Mouse (Mus musculus): ENCODE data around the gene Smarcd1.

The Smarcd1 gene

DNA sequence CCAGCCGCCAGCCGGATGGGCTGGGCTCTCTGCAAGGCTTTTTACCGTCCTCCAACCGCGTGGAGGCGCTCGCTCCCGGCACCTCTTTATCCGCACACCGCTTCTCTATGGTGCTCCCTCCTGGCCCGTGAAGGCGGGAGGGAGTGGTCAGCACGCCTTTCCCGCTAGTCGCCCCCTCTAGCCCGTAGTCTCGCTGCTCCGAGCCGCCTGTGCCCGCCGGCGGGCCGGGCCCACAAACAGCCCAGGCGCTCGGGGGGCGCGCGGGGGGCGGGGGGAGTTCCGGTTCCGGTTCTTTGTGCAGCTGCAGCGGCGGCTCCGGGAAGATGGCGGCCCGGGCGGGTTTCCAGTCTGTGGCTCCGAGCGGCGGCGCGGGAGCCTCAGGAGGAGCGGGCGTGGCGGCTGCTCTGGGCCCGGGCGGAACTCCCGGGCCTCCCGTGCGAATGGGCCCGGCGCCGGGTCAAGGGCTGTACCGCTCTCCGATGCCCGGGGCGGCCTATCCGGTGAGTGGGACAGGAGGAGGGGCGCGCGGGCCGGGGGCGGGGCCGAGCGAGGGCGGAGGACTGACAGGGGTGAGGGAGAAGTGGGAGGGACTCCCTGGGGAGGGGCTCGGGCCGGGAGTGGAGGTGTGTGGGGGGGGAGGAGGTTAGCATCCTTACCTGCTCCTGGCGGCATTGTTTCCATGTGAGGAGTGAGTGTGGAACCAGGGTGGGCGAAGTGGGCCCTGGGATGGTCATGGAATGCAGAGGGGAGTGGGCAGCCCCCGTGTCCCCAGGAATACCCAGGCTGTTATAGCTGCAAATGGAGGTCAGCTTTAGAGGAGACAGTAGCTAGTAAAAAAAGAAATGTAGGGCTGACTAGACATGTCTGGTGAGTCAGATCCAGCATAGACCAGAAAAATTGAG is at the start of gene Smarcd1:
Gene Smarcd1 (plus strand): TSS at position 131 of the 902 bp plus-strand sequence.
- DNase-seq (ENCODE audit: low spot score in 2 of 2) = peak; percentile 91 to 95

DNA sequence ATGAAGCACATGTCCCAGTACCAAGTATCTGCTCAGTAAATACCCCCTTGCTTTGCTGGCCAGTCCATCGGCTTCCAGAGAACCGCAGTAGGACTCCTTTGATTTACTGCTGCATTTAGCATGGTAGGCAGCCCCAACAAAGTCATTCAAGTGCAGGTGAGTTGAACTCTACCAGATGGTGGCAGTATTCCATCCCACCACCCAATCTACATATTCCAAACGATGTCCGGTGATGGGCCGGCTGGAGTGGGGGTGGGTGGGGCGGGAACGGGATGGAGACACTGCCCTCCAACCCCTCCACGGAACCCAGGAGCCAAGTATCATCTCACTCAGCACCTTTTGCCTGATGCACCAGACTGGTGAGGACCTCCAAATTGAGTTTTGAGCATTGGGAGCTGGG is 48.6 kb upstream of the Smarcd1 start:
- no peak for DNase-seq (ENCODE audit: low spot score in 2 of 2)

DNA sequence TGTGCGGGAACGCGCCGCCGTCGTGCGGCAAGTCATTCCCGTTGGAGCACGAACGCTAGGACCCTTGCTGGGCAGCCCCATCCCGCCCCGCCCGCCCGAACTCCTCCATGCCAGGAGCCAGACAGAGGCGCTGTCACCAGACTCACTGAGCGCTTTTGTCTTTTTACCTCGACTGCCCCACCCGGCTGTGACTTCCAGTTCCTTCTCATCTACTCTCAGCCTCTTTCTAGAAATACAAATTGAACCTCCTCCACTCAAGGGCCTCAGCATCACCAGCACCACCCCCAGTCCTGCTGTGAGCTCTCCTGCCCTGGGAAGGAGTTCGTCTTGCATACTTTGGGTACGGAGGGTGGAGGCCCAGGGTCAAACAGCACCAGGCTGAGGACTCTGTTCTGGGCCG is 48.1 kb upstream of the Smarcd1 start:
- DNase-seq (ENCODE audit: low spot score in 2 of 2) = no peak

DNA sequence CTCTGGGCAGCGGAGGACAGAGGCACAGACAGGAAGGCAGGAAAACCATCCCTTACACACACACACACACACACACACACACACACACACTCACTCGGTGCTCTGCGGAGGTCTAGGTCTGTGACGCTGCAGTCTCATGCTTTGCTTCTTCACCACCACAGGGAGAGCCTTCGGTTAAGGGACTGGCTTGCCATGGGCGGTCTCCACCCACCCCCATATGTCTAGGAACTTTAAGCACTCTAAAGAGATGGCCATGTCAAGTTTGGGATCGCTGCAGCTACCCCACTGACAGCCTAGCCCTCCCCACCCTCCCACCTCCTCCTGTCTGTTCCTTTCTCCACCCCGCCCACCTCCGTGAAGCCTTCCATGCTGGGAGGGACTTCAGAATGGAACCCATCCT is 46.0 kb upstream of the Smarcd1 start:
- DNase-seq (ENCODE audit: low spot score in 2 of 2) = no peak

DNA sequence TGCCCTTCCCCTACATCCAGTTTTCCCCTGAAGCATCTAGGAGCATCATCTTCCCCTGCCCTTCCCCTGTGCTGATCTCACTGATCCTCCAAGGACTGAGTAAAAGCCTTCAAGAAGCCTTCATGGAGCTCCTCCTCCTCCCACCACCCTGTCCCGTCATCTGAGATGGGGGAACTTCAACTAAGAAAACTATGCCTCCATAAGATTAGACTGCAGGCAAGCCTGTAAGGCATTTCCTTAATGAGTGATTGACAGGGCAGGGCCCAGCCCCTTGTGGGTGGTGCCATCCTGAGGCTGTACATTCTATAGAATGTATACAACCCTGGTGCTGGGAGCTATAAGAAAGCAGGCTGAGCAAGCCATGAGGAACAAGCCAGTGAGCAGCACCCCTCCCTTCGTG is 43.5 kb upstream of the Smarcd1 start:
- DNase-seq (ENCODE audit: low spot score in 2 of 2) = no peak

DNA sequence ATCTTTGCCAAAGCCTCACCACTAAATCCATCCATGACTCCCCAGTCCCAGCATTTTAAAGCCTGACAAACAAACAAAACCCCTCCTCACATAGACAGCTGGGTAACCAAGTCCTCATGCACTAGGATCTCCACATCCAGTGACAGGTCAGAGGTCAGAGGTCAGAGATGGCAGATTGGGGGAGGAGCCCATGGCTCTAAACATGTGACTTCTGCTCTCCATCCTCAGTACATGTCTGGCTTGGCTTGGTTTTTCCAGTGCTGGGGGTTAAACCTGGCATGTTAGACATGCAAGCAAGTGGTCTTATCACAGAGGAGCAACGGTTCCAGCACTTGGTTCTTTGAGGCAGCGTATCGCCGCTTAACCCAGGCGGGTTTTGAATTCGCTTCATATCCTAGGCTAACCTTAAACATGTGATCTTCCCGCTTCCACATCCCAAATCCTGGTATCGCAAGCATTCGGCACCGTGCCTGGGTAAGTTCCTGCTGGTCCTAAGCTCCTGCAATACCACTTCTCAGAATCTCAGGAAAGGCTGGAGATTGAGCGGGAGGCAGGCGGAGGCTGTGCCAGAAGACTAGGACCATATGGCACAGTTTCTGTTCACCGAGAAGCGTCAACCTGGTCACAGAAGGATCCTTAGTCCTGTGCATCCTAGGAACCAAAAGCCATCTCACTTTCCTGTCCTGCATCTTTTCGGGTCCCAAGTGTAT is 40.7 kb upstream of the Smarcd1 start:
- no peak for DNase-seq (ENCODE audit: low spot score in 2 of 2)

DNA sequence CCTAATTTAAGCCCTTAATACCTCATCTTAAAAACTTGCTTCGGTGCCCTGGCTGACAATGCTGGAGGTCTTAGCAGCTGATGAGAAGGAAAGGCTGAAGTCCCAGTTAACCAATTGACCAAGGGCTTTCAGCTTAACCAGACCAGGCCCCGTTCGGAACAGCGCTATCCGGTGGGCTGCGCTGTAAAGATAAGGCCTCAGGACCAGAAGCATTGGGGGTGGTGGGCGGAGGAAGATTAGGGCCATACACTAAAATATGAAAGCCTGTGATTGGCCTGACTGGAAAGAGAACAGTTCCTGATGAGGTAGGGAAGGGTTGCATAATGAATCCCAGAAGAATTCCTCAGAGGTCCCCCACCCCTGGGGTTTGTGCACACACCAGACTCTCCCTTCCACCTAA is 39.6 kb upstream of the Smarcd1 start:
- DNase-seq (ENCODE audit: low spot score in 2 of 2) = no peak

DNA sequence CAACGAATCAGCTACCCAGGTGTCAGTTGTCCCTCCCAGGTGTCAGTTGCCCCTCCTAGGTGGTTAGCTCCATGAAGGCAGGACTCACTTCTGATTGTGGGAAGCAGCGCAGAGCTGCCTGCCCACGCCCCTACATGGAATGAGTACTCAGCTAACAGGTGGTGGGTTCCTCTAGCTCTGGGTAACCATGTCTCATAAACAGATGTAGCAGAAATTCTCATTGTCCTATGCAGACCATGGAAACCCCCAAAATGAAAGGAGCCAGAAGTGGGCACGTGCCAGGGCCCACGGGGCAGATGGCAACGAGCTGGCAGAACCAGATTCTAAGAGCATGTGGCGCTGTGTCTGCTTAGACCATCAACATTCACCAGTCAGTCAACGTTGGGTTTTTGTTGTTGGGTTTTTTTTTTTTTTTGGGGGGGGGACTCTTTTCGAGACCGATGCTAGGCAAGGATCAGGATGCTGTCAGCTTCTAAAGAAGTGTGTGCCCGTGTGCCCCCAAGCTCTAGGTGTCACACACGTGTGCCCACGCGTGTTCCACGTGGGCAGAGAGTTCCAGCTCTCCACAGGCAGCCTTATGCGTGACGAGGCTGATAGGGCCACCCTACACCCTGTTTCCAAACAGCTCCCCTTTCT is 37.8 kb upstream of the Smarcd1 start:
- DNase-seq (ENCODE audit: low spot score in 2 of 2) = peak in 1 of 2 experiments; percentile 69

DNA sequence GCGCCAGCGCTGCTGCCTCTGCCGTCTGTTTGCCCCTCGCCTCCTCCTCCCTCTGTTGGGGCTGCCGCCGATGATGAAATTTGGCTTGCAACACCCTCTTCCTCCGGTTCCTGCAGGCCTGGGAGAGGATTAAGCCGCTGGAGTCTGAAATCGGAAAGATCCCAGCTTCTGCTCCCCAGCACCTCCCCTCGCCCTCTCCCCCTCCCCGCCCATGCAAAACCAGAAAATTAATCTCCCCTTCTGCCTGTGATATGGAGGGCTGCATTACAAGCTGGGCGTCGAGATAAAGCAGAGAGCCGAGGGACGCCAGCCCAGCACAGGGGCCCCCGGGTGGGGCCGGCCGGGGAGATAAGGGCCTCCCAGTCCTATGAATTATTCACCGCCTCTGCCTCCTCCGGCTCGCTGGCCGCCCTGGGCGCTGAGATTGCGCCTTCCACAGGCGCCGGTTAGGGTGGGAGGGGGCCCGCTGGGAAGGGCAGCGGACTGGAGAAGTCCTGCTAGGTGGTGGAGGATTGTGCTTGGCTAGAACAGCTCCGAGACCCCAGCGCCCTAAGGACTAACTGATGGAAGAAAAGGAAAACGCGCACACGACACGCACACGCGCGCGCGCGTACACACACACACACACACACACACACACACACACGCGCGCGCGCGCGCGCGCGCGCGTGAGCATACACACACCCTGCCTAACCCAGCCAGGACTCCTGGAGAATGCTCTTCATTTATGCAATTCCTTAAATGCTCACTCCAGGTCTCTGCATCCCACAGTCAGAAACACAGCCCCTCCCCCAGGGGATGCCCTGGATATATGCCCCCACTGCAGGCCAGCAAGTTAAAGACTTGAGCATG is 37.1 kb upstream of the Smarcd1 start:
- peak in 1 of 2 experiments; percentile 57 for DNase-seq (ENCODE audit: low spot score in 2 of 2)

DNA sequence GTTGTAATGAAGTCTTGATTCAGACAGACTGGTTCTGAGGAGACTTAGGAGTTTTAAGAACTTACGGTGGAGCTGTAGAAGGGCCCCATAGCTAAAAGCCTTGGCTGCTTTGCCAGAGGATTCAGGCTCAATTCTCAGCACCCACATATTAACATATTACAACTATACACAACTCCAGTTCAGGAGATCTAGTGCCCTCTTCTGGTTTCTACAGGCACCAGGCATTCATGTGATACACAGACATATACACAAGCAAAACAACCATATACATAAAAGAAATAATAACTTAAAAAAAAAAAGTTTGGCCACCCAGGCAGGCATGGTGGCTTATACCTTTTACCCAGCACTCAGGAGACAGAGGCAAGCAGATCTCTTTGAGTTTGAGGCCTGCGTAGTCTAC is 34.4 kb upstream of the Smarcd1 start:
- no peak for DNase-seq (ENCODE audit: low spot score in 2 of 2)

DNA sequence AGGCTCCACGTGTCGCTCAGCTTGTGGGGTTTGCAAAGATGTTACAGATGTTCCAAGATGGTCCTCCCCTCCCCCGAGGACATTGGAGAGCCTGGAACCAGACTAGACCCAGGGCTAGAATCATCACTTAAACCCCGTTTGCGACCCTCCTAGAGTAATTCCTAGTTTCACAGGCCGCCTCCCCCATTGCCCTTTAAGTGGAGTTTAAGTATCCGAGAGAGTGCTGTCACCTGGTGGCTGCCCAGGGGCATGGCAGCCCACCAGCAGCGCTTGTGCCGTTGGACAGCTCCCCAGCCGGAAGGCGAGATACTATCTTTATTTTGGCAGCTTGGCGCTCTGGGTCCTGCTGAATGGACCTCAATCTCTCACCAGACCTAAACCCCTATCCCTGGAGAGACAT is 33.0 kb upstream of the Smarcd1 start:
- DNase-seq (ENCODE audit: low spot score in 2 of 2) = peak in 1 of 2 experiments; percentile 78

DNA sequence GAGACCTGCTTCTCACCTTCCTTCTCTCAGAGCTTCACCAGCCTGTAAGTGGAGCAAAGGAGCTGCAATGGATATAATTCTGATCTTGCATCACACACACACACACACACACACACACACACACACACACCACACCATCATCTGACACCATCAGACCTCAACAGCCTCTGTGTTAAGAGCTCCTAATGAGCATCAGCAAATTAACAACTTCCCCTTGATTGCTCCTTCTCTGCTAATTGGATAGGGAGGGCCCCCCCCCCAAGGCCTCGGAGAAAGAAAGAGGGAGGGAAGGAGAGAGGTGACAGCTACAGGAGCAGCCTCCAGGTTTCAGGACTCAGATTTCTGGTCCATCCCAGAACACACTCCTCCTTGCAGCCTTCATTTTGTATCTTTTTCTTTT is 32.5 kb upstream of the Smarcd1 start:
- no peak for DNase-seq (ENCODE audit: low spot score in 2 of 2)

DNA sequence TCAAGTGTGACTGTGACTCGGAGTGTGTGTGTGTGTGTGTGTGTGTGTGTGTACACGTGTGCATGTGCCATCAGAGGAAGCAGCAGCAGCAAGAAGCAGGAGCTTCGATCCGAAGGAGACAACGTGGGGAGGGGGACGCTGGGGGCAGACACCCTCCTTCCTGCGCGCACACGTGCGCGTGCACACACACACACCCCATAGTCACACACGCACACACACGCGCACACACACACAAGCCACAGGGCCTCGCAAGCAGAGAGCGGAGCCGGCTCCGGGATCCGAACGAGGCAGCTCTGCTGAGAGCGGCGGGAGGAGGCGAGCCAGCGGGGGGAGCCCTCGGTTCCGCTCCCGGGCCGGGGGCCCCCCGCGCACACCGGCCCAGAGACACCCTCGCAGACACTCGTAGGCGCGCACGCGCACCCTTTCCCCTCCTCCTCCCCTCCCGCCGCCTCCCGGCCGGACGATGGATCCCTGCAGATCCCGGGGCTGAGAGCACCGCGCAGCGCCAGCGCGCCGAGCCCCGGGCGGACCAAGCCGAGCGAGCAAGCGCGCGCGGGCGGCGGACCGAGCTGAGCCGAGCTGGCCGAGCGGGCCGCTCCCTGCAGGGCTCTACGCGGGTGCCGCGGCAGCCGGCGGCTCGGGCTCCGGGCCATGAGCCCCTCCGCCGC is 31.6 kb upstream of the Smarcd1 start, which contains the start of gene Asic1:
Gene Asic1 (plus strand): TSS at position 215 of the 668 bp plus-strand sequence.
- DNase-seq (ENCODE audit: low spot score in 2 of 2) = peak; percentile 63 to 70

DNA sequence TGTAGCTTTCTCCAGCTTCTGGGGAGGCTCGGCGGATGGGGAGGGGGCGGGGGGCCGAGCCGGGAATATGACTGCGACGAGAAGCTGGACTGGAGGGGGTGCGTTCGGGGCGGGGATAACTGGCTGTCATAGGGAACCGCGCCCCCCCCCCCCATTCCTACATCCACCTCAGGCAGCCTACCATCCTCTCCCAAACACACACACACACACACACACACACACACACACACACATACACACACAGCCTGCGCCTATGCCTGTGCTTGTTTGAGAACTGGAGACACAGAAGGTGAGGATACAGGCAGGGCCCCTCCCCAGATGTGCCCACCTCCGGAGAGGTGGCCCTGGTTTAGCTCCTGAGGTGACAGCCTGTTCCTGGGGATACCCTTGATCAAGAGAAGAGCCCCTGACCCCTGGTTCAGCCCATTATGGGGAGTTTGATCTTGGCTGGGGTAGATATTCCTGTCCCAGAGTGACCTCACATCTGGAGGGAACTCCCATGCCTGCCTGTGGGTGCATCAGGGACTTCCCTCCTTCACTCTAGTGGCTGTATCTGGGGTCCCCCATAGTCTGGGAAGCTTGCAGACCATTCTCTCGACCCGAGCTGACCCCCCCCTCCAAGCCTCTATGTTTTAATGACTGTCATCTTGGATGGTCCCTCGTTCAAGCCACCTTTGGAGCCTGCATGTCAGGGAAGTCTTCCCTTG is 30.8 kb upstream of the Smarcd1 start:
- no peak for DNase-seq (ENCODE audit: low spot score in 2 of 2)

DNA sequence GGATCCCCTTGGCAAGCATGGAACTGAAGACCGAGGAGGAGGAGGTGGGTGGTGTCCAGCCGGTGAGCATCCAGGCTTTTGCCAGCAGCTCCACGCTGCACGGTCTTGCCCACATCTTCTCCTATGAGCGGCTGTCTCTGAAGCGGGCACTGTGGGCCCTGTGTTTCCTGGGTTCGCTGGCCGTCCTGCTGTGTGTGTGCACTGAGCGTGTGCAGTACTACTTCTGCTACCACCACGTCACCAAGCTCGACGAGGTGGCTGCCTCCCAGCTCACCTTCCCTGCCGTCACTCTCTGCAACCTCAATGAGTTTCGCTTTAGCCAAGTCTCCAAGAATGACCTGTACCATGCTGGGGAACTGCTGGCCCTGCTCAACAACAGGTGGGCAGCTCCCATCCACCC is 30.1 kb upstream of the Smarcd1 start:
- DNase-seq (ENCODE audit: low spot score in 2 of 2) = no peak

DNA sequence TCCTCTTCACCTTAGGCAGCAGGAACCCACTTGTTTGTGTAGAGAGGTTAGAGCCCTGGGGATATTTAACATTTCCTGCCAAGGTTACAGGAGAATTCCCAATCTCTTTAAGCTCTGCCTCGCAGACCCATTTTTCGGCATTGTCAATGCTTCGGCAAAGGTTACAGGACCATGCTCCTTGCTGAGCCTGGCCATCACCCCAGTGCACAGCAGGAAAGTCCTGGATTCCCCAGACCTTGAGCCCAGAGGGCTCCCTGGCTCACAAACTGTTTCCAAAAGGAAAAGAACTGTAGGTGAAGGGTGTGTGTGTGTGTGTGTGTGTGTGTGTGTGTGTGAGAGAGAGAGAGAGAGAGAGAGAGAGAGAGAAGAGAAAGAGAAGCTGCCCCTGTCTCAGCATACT is 27.1 kb upstream of the Smarcd1 start:
- DNase-seq (ENCODE audit: low spot score in 2 of 2) = no peak

DNA sequence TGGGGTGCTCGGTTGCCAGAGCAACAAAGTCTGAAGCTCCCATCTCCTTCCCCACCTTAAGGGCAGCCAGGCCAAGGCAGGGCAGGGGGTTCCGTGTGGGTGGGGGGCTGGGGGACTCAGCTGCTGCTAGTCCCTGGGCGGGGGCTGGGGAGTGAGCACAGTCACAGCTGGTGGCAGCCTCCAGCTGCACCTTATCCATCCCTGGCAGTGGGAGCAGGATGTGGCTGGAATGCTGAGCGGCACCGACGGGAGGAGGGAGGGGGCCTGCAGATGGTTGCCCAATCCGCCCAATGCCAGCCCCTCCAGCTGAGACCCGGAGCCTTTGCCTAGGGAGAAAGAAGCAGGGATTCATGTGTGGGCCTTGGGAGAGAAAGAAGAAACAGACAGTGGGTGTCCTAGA is 24.8 kb upstream of the Smarcd1 start:
- DNase-seq (ENCODE audit: low spot score in 2 of 2) = peak; percentile 44 to 63

DNA sequence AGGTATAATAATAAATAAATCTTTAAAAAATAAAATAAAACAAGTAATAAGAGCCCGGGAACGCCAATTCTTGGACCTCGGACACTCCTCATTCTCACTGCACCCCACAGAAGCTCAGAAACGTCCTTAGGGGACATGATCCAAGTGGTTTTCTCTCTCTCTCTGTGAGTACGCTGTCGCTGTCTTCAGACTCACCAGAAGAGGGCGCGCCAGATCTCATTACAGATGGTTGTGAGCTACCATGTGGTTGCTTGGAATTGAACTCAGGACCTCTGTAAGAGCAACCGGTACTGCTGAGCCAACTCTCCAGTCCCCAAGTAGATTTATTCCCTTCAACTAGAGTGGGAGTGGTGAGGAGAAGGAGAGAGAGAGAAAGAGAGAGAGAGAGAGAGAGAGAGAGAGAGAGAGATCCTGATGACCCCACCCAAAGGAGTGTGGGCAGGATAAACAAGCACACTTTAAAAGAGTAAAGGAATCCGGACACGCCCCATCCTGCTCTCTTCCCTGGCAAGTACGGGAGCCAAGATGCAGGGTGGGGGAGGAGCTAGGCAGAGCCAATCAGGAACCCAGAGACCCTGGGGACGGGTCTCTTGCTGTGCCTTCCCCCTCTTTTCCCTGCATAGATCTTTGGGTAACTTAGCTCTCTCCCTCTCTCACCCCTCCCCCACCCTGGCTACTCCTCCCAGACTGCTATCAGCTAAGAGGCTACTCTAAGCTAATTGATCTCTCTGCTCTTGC is 23.7 kb upstream of the Smarcd1 start:
- no peak for DNase-seq (ENCODE audit: low spot score in 2 of 2)

DNA sequence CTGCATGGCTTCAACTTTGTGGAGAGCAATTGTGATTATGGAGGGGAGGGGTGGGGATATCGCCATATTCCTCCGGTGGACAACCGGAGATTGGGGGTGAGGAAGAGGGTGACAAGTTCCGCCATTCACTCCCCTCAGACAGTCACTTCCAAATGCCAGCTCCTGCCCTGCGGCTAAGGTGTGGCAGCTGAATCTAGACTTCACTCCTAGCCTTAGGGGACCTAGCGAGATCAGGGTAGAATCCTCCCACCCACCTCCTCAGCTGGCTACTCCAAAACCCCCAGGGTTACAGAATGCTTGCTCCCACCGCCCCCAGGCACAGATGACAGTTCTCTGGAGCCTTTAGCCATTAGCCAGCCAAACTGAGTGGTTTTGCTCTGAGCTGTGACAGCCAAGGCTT is 22.9 kb upstream of the Smarcd1 start:
- no peak for DNase-seq (ENCODE audit: low spot score in 2 of 2)

DNA sequence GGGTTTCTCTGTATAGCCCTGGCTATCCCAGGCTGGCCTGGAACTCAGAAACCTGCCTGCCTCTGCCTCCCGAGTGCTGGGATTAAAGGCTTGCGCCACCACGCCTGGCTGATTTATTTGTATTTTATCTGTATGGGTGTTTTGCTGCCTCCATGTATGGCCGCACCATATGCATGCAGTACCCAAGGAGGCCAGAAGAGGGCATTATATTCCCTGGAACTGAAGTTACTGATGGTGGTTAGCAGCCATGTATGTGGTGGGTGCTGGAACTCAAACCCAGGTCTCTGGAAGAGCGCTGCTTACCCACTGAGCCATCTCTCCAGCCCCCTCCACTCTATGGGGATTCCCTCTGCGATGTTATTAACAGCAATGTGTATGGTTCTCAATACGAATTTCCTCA is 19.0 kb upstream of the Smarcd1 start:
- DNase-seq (ENCODE audit: low spot score in 2 of 2) = no peak

Data from frontal cortex, postnatal 10 days (tissue).